Mouse (Mus musculus) cerebellum, postnatal 25 days (tissue): Measurements from ENCODE around the gene Txndc8.

ENCODE experiments used
- DNase-seq, 2 experiments: peaks; one replicate each; pipeline ENCODE4 v3.0.0; 2021; ENCODE audit warnings: mixed read lengths in 2 of 2

Txndc8 gene

GRCm38 (mm10) chr4:58009024-58009423 lies at the start of gene Txndc8:
TSS of gene Txndc8 (minus strand) at chr4:58009124.
- no peak for DNase-seq

GRCm38 (mm10) chr4:58055653-58056052 lies 46.7 kb upstream of the Txndc8 start:
- DNase-seq = no peak

- DNase-seq = no peak
Observed at GRCm38 (mm10) chr4:58054441-58054840, 45.5 kb upstream of the Txndc8 start.

GRCm38 (mm10) chr4:58050746-58051145 lies 41.8 kb upstream of the Txndc8 start:
- no peak for DNase-seq

GRCm38 (mm10) chr4:58050276-58050675 lies 41.4 kb upstream of the Txndc8 start:
- DNase-seq = no peak

GRCm38 (mm10) chr4:58044833-58045232 lies 35.9 kb upstream of the Txndc8 start:
- DNase-seq = no peak

- no peak for DNase-seq
Observed at GRCm38 (mm10) chr4:58044356-58044755, 35.4 kb upstream of the Txndc8 start.

- DNase-seq = no peak
Observed at GRCm38 (mm10) chr4:58040093-58040492, 31.2 kb upstream of the Txndc8 start.

GRCm38 (mm10) chr4:58037096-58037705 lies 28.3 kb upstream of the Txndc8 start:
- no peak for DNase-seq

- DNase-seq = no peak
Observed at GRCm38 (mm10) chr4:58034663-58035062, 25.7 kb upstream of the Txndc8 start.

GRCm38 (mm10) chr4:58032714-58033113 lies 23.8 kb upstream of the Txndc8 start:
- no peak for DNase-seq

GRCm38 (mm10) chr4:58003501-58003900 lies 5.4 kb downstream of the Txndc8 start:
- no peak for DNase-seq

GRCm38 (mm10) chr4:57991425-57991824 lies 17.5 kb downstream of the Txndc8 start:
- DNase-seq = no peak

- no peak for DNase-seq
Observed at GRCm38 (mm10) chr4:57974400-57975117, 34.4 kb downstream of the Txndc8 start.

GRCm38 (mm10) chr4:57973592-57974268 lies 35.2 kb downstream of the Txndc8 start:
- DNase-seq = no peak

GRCm38 (mm10) chr4:57970285-57970684 lies 38.6 kb downstream of the Txndc8 start:
- no peak for DNase-seq

- DNase-seq = no peak
Observed at GRCm38 (mm10) chr4:57967195-57967594, 41.7 kb downstream of the Txndc8 start.

- no peak for DNase-seq
Observed at GRCm38 (mm10) chr4:57965516-57965915, 43.4 kb downstream of the Txndc8 start.

GRCm38 (mm10) chr4:57964143-57964542 lies 44.8 kb downstream of the Txndc8 start:
- no peak for DNase-seq

- no peak for DNase-seq
Observed at GRCm38 (mm10) chr4:57959056-57959455, 49.9 kb downstream of the Txndc8 start.

GRCm38 (mm10) chr4:57958098-57958497 lies 50.8 kb downstream of the Txndc8 start:
- DNase-seq = no peak

GRCm38 (mm10) chr4:57957200-57958085 lies 51.5 kb downstream of the Txndc8 start:
- peak; percentile 17 to 18 for DNase-seq
